Mouse (Mus musculus): ENCODE data around the gene Nup133.
"Not testable (repeated sequence)": the region's sequence is repeated elsewhere in the genome, so short reads cannot be mapped to it uniquely, and the experiment has no call there.

Nup133 gene

DNA sequence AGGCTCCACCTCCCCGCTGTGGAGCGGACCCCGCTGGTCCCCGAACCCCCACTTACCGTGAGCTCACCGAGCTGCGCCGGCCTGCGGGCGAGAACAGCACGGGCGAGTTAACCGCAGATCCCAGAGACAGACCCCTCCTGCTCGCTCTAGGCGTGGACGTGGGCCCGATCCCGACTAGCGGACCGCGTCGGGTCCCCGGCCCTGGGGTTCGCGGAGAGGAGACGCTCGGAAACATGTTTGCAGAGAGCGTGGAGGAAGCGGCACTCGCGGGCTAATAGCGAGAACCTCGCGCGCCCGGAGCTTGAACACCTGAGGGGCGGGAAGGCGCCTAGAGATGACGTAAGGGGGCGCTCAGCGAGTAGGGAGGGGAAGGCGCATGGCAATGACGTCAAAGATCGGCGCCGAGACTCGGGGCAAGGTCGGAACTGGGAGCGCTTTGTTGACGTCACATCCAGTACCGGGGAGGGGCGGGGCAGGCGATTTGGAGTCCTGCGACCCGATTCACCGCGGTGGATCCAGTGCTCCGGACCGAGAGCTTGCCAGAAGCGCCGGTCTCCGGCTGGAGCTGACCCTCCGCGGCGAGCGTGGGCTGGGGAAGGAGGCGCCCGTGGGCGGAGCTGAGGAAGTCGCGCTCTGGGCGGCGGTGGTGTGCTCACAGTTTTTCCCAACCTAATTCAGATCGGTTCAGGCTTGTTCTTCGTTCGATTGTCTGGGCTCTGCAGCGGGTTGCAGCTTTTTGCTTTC is at the start of gene Nup133:
TSS of gene Nup133 (minus strand) at position 324 of the 744 bp plus-strand sequence.
- DNase-seq (ENCODE audit: low spot score) = peak; percentile 98

DNA sequence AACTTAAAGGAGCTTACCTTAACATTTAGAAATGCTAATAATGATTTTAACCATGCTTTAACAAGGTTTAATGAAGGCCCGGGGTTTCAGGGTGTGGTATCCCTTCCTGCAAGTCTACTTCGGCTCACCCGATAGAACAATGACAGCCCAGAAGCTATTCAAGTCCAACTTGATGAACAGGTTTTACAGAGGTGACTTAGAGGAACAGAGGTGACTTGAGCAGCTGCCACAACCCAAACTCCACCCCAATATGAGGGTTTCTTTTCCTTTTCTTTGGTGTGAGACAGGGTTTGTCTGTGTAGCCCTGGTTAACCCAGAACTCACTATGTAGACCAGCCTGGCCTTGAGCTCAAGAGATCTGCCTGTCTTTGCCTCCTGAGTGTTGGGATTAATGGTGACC is 44.9 kb upstream of the Nup133 start:
- DNase-seq (ENCODE audit: low spot score) = no peak

DNA sequence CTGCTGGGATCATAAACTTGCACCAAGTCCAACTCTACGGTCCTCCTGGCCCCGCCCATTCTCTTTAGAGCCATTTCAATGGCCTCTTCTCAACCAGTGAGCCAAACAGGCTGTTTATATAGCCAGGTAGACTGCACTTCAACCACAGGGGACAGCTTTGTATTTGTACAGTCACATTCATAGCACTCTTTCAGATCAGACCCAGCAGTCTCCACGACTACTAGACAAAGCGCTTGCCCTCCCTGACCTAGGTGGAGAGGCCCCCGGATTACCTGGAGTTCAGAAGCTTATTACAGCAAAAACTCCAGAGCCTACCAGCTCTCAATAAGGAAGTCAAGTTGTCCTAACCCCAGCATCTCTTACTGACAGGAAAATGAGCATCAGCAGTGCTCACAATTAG is 44.5 kb upstream of the Nup133 start:
- DNase-seq (ENCODE audit: low spot score) = no peak

- no peak for DNase-seq (ENCODE audit: low spot score)
These were observed 43.5 kb upstream of the Nup133 start for GRCm38 (mm10) chr8:123992587-123992986.

GRCm38 (mm10) chr8:123990277-123991049 is 41.4 kb upstream of the Nup133 start:
- DNase-seq (ENCODE audit: low spot score) = no peak

DNA sequence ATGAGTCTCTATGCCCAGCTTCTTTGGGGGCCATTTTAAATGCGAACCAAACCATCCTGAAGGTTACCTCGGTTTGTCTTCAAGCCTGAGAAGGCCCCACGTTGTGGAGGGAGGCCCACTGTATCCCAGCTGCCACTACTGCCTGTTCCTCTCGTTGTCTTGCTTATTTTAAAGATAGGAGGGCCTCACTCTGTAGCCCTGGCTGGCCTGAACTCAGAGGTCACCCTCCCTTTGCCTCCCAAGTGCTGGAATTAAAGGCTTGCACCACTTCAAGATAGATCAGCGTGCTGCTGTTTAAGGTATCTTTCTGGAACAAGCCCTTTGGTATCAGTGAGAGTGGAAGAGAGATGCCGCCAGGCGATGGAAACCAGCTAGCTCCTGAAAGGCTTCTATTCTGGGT is 40.1 kb upstream of the Nup133 start:
- DNase-seq (ENCODE audit: low spot score) = no peak

DNA sequence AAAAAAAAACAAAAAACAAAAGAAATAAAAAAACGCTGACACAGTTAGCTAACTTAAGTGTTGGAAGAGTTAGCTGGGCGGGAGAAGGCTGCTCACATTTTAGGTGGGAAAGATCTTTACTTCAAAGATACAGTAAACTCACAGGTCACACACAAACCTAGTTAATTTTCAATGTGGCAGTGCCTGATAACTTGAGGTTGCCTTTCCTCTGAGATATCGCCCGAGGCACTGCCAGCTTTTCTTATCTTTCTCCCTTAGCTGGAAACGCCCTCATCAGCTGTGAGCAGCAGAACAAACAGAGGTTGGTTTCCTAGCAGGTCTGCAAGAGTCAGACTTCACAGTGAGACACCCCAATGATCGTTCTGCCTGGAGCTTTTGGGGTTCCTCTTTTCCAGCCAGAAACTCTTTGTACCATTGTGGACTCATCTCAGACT is 39.6 kb upstream of the Nup133 start:
- no peak for DNase-seq (ENCODE audit: low spot score)

DNA sequence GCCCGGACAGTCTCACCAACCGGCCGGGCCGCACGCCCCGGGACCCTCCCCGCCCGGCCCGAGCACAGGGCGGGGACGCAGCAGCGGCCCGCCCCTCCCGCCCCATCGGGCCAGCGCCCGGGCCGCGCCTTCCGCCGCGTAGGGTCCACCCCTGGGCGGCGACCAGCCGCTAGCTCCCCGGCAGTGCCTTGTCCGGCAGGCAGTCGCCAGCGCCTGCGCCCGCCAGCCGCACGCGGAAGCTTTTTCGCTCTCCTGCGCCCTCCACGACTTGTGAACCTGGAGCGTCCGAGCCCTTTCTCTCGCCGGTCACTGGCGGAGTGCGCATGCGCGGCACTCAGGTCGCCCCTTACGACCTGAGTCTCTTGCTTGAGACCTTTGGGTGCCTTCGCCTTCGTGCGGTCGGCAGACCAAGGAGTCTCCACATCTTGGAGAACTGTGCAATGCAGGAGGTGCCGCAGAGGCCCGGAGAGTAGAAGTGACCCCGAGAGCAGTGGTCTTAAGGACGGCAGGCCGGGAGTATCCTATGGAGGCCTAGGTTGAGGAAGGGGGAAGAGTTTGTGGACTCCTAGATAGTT is 33.8 kb upstream of the Nup133 start, which contains the start of gene Abcb10:
TSS of gene Abcb10 (minus strand) at position 297 of the 575 bp plus-strand sequence.
- DNase-seq (ENCODE audit: low spot score) = peak; percentile 84

- peak; percentile 7 for DNase-seq (ENCODE audit: low spot score)
These were observed 33.3 kb upstream of the Nup133 start for GRCm38 (mm10) chr8:123982291-123982793.

- DNase-seq (ENCODE audit: low spot score) = no peak
These were observed 32.6 kb upstream of the Nup133 start for GRCm38 (mm10) chr8:123981674-123982073.

GRCm38 (mm10) chr8:123980239-123980638 is 31.2 kb upstream of the Nup133 start:
- DNase-seq (ENCODE audit: low spot score) = no peak

GRCm38 (mm10) chr8:123978926-123979325 is 29.9 kb upstream of the Nup133 start:
- no peak for DNase-seq (ENCODE audit: low spot score)

DNA sequence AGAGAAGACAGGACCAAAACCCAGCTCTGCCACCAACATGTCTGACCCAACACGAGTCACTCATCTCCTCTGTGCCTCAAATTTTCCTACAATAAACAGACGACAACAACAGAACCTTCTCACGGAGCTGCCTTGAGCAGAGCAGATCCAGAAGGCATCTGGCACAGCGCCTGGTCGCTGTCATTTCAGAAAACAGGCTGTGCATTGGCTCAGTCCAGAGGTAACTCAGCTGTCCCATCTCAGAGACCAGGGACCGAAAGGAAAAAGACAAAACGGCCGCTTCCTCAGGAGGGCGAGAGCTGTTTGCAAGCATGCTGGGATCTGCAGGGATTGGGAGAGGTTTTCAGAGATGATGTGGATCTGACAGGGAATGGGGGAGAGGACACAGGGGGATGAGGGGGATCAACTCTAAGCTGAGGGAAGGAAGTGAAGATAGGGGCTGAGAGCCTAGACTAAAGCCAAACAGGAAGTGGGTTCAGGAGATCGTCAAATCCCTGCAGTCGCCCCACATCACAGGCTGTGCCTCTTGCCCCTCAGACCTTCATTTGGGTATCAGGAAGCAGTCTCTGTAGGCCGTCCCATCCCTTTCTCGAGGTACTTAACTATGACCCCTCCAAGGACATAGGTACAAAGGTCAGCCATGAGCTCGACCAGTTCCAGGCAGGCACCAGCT is 29.2 kb upstream of the Nup133 start:
- DNase-seq (ENCODE audit: low spot score) = no peak

GRCm38 (mm10) chr8:123977499-123977898 is 28.4 kb upstream of the Nup133 start:
- no peak for DNase-seq (ENCODE audit: low spot score)

DNA sequence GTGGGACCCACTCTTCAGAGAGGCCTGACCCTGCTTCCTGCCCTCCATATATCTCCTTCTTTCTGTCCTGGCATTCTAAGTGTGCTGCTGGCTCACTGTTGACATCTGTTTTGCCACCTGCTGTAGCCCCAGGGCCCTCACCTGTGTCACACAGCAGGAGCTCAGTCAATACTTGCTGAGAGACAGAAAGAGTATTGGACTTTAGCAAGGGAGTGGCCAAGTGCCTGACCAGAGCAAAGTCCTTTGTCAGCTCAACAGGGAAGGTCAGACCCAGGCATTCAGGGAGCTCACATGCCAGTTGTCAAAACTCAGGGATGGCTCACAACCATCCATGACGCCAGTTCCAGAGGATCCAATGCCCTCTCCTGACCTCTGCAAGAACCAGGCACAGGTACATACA is 24.4 kb upstream of the Nup133 start:
- no peak for DNase-seq (ENCODE audit: low spot score)

DNA sequence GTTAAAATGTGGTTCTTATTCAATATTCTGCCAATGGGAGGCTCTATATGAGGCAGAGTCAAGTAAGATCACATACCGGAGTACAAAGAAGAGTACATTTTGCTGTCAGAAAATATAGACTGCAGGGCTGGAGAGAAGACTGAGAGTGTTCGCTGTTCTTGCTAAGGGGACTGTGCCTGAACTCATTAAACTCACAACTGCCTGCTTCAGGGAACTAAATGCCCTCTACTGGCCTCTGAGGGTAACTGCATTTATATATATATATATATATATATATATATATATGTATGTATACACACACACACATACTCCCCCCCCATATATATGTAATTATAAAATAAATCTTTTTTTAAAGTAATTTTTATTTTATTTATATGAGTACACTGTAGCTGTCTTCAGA is 17.8 kb upstream of the Nup133 start:
- no peak for DNase-seq (ENCODE audit: low spot score)

DNA sequence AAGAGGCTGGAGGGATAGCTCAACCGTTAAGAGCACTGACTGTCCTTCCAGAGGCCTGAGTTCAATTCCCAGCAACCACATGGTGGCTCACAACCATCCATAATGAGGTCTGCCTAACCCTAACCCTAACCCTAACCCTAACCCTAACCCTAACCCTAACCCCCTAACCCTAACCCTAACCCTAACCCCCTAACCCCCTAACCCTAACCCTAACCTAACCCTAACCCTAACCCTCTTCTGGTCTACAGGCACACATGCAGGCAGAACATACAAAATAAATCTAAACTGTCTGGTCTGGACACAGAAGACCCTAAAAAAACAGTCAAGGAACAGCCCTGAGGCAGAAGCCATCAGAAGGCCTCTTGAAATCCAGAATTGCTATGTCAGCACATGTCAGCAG is 12.3 kb upstream of the Nup133 start:
- no peak for DNase-seq (ENCODE audit: low spot score)

DNA sequence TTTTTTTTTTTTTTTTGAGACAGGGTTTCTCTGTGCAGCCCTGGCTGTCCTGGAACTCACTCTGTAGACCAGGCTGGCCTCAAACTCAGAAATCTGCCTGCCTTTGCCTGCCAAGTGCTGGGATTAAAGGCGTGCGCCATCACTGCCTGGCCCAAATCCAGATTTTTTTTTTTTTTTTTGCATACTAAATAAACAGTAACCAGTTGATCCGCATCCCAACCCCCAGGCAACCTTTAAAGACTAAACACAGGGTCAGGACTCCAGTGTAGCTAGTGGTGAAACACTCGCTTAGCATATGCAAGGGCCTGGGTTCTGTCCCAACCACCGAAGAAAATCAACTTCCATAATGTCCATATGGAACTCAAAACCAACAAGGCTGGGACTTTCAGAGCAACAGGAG is 11.5 kb upstream of the Nup133 start:
- not testable (repeated sequence) for DNase-seq (ENCODE audit: low spot score)

- DNase-seq (ENCODE audit: low spot score) = no peak
These were observed 11.0 kb upstream of the Nup133 start for GRCm38 (mm10) chr8:123960056-123960455.

- no peak for DNase-seq (ENCODE audit: low spot score)
These were observed 10.4 kb upstream of the Nup133 start for GRCm38 (mm10) chr8:123959473-123959872.

GRCm38 (mm10) chr8:123958130-123958529 is 9.1 kb upstream of the Nup133 start:
- no peak for DNase-seq (ENCODE audit: low spot score)

- DNase-seq (ENCODE audit: low spot score) = no peak
These were observed 5.2 kb upstream of the Nup133 start for GRCm38 (mm10) chr8:123954246-123954645.
